Mouse (Mus musculus): ENCODE measurements around the gene Peak1.

GRCm38 (mm10) chr9:56200645-56201314 is 217.1 kb downstream of the Peak1 start:
- TF ChIP-seq CTCF (IDR thresholded peaks at IDR 0.05 in 2 of 3, conservative IDR thresholded peaks at IDR 0.05 in 1 of 3; ENCODE audit: control insufficient read depth in 1 of 3, insufficient read depth in 1 of 3, low read depth in 2 of 3, low read length in 3 of 3, poor library complexity in 1 of 3, severe bottlenecking in 1 of 3) = peak; percentile 84 to 95 (median 91)
- no peak for TF ChIP-seq RCOR1 (IDR thresholded peaks at IDR 0.05; ENCODE audit: low read depth, low read length)
- no peak for TF ChIP-seq HCFC1 (IDR thresholded peaks at IDR 0.05; ENCODE audit: low read depth, low read length)
- TF ChIP-seq CHD2 (IDR thresholded peaks at IDR 0.05; ENCODE audit: low read length) = no peak
- TF ChIP-seq ZKSCAN1 (IDR thresholded peaks at IDR 0.05; ENCODE audit: low read depth, low read length) = no peak
- TF ChIP-seq RAD21 (IDR thresholded peaks at IDR 0.05; ENCODE audit: low read depth, low read length) = peak; percentile 95
- no peak for TF ChIP-seq MXI1 (IDR thresholded peaks at IDR 0.05; ENCODE audit: low read depth, low read length)
- TF ChIP-seq UBTF (IDR thresholded peaks at IDR 0.05; ENCODE audit: borderline replicate concordance, insufficient read depth, low read depth, low read length) = no peak

Data from MEL (cell line).